Comparison of ENCODE assay signal across 30 mouse cellular contexts in the genomic region with DNA sequence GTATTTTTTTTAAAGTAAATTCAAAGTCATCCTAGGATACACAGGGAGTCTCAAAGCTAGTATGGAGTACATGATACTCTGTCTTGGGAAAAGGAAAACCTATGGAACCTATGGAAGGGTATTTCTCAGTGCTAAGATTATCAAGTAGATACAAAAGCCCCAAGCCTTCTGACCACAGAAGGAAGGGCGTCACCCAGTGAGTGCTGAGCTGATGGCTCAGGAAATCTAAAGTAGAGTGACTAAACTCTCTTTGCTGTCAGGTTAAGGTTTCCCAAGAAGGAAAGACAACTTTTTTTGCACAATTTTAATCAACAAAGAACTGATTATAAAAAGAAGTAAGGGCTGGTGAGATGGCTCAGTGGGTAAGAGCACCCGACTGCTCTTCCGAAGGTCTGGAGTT. TPM values are rescaled to one million over a fixed set of nuclear protein-coding genes. Genes with fewer than 3 reads are reported as not detected.
DNase-seq lines count a peak whose midpoint lies in the region; ATAC-seq and TF ChIP-seq lines count a peak whose summit lies in the region.
"Had no signal": no experiment of that assay in that cellular context is flagged by ENCODE, and none has a peak within 500 bp of the region (broad histone marks: within the 10 kb centered on the region; RNA-seq: fewer than 3 reads in every experiment).

No protein-coding gene starts in this region.

- no peak for TF ChIP-seq CTCF in MEL (IDR thresholded peaks at IDR 0.05 in 2 of 3, conservative IDR thresholded peaks at IDR 0.05 in 1 of 3; ENCODE audit: control insufficient read depth in 1 of 3, insufficient read depth in 1 of 3, low read depth in 2 of 3, low read length in 3 of 3, poor library complexity in 1 of 3, severe bottlenecking in 1 of 3)

- H3K4me1 ChIP-seq in midbrain, embryonic 11.5 days (ENCODE audit: control insufficient read depth, insufficient read depth, low read length), result no peaks in the 10 kb centered on the region
- H3K4me1 ChIP-seq in midbrain, embryonic 14.5 days (ENCODE audit: control insufficient read depth, insufficient read depth, low read length), result no peaks in the 10 kb centered on the region
- H3K4me1 ChIP-seq in MEL (ENCODE audit: control insufficient read depth in 1 of 2, insufficient read depth in 2 of 2, low read length in 2 of 2), result peaks cover 18 to 23% of the 10 kb centered on the region in 2 experiments
- H3K4me1 ChIP-seq: hindbrain, embryonic 10.5 days; hindbrain, embryonic 13.5 days had no signal

- no peaks in the 10 kb centered on the region for H3K9me3 ChIP-seq in midbrain, embryonic 11.5 days (ENCODE audit: control insufficient read depth, low read length)
- H3K9me3 ChIP-seq in midbrain, embryonic 14.5 days (ENCODE audit: control insufficient read depth, low read length), result no peaks in the 10 kb centered on the region
- H3K9me3 ChIP-seq in MEL (replicated peaks; ENCODE audit: insufficient read depth, low read length), result no peaks in the 10 kb centered on the region
- H3K9me3 ChIP-seq: G1E; heart, embryonic 12.5 days; heart, embryonic 15.5 days; hindbrain, embryonic 10.5 days; hindbrain, embryonic 13.5 days had no signal

- TF ChIP-seq RAD21 in MEL (IDR thresholded peaks at IDR 0.05; ENCODE audit: low read depth, low read length), result no peak

- H3K36me3 ChIP-seq in midbrain, embryonic 11.5 days (ENCODE audit: control insufficient read depth, insufficient read depth, low read length), result no peaks in the 10 kb centered on the region; the same call in 1 of the 2 replicates
- H3K36me3 ChIP-seq in midbrain, embryonic 14.5 days (ENCODE audit: control insufficient read depth, insufficient read depth, low read length), result peaks cover 11% of the 10 kb centered on the region
- H3K36me3 ChIP-seq in MEL (ENCODE audit: control insufficient read depth in 1 of 2, insufficient read depth in 2 of 2, low read length in 2 of 2), result peaks cover 17 to 51% of the 10 kb centered on the region in 2 experiments

- no peak for TF ChIP-seq POLR2A in MEL (IDR thresholded peaks at IDR 0.05; ENCODE audit: control insufficient read depth in 1 of 2, insufficient read depth in 1 of 2, low read depth in 1 of 2, low read length in 2 of 2, poor library complexity in 1 of 2)

- H3K4me3 ChIP-seq in midbrain, embryonic 11.5 days (ENCODE audit: low read depth, low read length), result no peak overlapping the region
- no peak overlapping the region for H3K4me3 ChIP-seq in midbrain, embryonic 14.5 days (replicated peaks; ENCODE audit: low read depth, low read length)
- H3K4me3 ChIP-seq in MEL (ENCODE audit: control insufficient read depth in 1 of 2, insufficient read depth in 1 of 2, low read depth in 2 of 2, low read length in 2 of 2), result no peak overlapping the region
- H3K4me3 ChIP-seq: gastrocnemius, adult 2 months; heart, embryonic 12.5 days; heart, embryonic 15.5 days; hindbrain, embryonic 10.5 days; hindbrain, embryonic 13.5 days had no signal

- H3K9ac ChIP-seq in midbrain, embryonic 11.5 days (ENCODE audit: low read length), result no peak overlapping the region
- no peak overlapping the region for H3K9ac ChIP-seq in midbrain, embryonic 14.5 days (replicated peaks; ENCODE audit: low read length)
- H3K9ac ChIP-seq in MEL (ENCODE audit: control insufficient read depth, low read depth, low read length, poor library complexity, severe bottlenecking), result no peak overlapping the region
- H3K9ac ChIP-seq: forebrain, postnatal 0 days; heart, embryonic 12.5 days; heart, embryonic 15.5 days; hindbrain, embryonic 13.5 days had no signal

- H3K27ac ChIP-seq in midbrain, embryonic 11.5 days (ENCODE audit: low read depth, low read length), result no peak overlapping the region
- no peak overlapping the region for H3K27ac ChIP-seq in midbrain, embryonic 14.5 days (replicated peaks; ENCODE audit: low read depth, low read length)
- H3K27ac ChIP-seq in MEL (ENCODE audit: control insufficient read depth, low read depth, low read length), result no peak overlapping the region
- H3K27ac ChIP-seq: heart, embryonic 15.5 days; hindbrain, embryonic 10.5 days; hindbrain, embryonic 13.5 days had no signal

- H3K4me2 ChIP-seq in midbrain, embryonic 11.5 days, result no peak overlapping the region
- H3K4me2 ChIP-seq in midbrain, embryonic 14.5 days (ENCODE audit: low read length), result no peak overlapping the region
- H3K4me2 ChIP-seq: heart, embryonic 12.5 days; heart, embryonic 15.5 days; hindbrain, embryonic 13.5 days had no signal

- peaks cover 45% of the 10 kb centered on the region for H3K79me2 ChIP-seq in MEL (ENCODE audit: control insufficient read depth, insufficient read depth, low read length, poor library complexity)

- 95% methylated on average over 3 of the region's 3 CpGs for WGBS in midbrain, embryonic 11.5 days
- 91% methylated on average over 3 of the region's 3 CpGs for WGBS in midbrain, embryonic 14.5 days

- H3K27me3 ChIP-seq in midbrain, embryonic 11.5 days (ENCODE audit: control insufficient read depth, insufficient read depth, low read length), result no peaks in the 10 kb centered on the region
- H3K27me3 ChIP-seq in midbrain, embryonic 14.5 days (ENCODE audit: control insufficient read depth, insufficient read depth, low read length), result no peaks in the 10 kb centered on the region
- no peaks in the 10 kb centered on the region for H3K27me3 ChIP-seq in MEL (ENCODE audit: control insufficient read depth in 1 of 2, insufficient read depth in 2 of 2, low read length in 2 of 2)
- H3K27me3 ChIP-seq: CH12.LX; heart, embryonic 12.5 days; heart, embryonic 15.5 days; hindbrain, embryonic 13.5 days had no signal

- TF ChIP-seq EP300 in MEL (IDR thresholded peaks at IDR 0.05; ENCODE audit: low read depth in 1 of 2, low read length in 2 of 2), result no peak

- no peak for ATAC-seq in midbrain, embryonic 11.5 days (ENCODE audit: low FRiP score)
- ATAC-seq in midbrain, embryonic 14.5 days (ENCODE audit: low FRiP score, low TSS enrichment), result no peak
- ATAC-seq: forebrain, embryonic 14.5 days; forebrain, postnatal 0 days; hindbrain, embryonic 16.5 days; inflammation-experienced regulatory T-cells, adult 6 months; intestine, embryonic 16.5 days had no signal

- DNase-seq in midbrain, embryonic 11.5 days (ENCODE audit: low spot score, missing footprints), result peak; percentile 12
- no peak for DNase-seq in midbrain, embryonic 14.5 days
- peak; percentile 30 for DNase-seq in MEL (ENCODE audit: low read depth, low spot score)
- peak; percentile 52 for DNase-seq in induced T-regulatory cell, adult 2 months (ENCODE audit: low read depth)
- peak; percentile 20 for DNase-seq in naive thymus-derived CD4-positive, alpha-beta T cell, adult 2 months (ENCODE audit: low read depth)
- DNase-seq in right cerebral cortex, adult 2 months (ENCODE audit: low spot score in 2 of 2), result no peak
- no peak for DNase-seq in layer of hippocampus, adult 8-10 months (ENCODE audit: low spot score in 2 of 2)
- no peak for DNase-seq in adrenal gland, adult 18-20 months (ENCODE audit: low spot score in 2 of 2)
- DNase-seq: adrenal gland, adult 8-10 months; adrenal gland, postnatal 25 days; B cell, adult 2 months; cerebellum, adult 18-20 months; cerebellum, adult 9-10 months; cerebellum, postnatal 14 days; forebrain, postnatal 0 days; gastrocnemius, adult 2 months; gastrocnemius, postnatal 14 days; heart, adult 11 months; heart, postnatal 10 days; heart, postnatal 36 days had no signal

RNA-seq across cellular contexts. Expression of a gene that starts 22.7 kb away (rescaled TPM):
- 429 and 446 TPM in 2 replicates for polyA plus RNA-seq in midbrain, embryonic 11.5 days (2014; fragmentation: Nextera tagmentation; extraction: Ambion mirVana)
- 272 and 297 TPM in 2 replicates for polyA plus RNA-seq in midbrain, embryonic 14.5 days (2014; fragmentation: Nextera tagmentation; extraction: Ambion mirVana)
- total RNA-seq in MEL (2012; rRNA removed), result 137 and 166 TPM in 2 replicates
- 1,000 to 10,000 TPM in 1 of 2 experiments, 100 to 1,000 TPM in 1; 297 to 2,006 TPM for polyA plus RNA-seq in MEL (2012; ENCODE audit: insufficient read depth in 1 of 2, insufficient read length in 2 of 2, low read depth in 1 of 2, low replicate concordance in 2 of 2, missing spikeins in 1 of 2)
- total RNA-seq in layer of hippocampus, adult 8-10 months (2022), result 100 to 1,000 TPM; 126 to 157 (median 142) TPM
- 100 to 1,000 TPM; 186 to 220 TPM for total RNA-seq in adrenal gland, adult 18-20 months (2021)

RNA-seq across cellular contexts. Expression of a gene that starts 28.7 kb away (rescaled TPM):
- polyA plus RNA-seq in midbrain, embryonic 11.5 days (2014; fragmentation: Nextera tagmentation; extraction: Ambion mirVana), result 1.2 and 1.7 TPM in 2 replicates
- 1.8 and 2.0 TPM in 2 replicates for polyA plus RNA-seq in midbrain, embryonic 14.5 days (2014; fragmentation: Nextera tagmentation; extraction: Ambion mirVana)
- 0.36 and 0.62 TPM in 2 replicates for total RNA-seq in MEL (2012; rRNA removed)
- under 1 TPM in 1 of 2 experiments, not detected in 1; 0.35 TPM for polyA plus RNA-seq in MEL (2012; ENCODE audit: insufficient read depth in 1 of 2, insufficient read length in 2 of 2, low read depth in 1 of 2, low replicate concordance in 2 of 2, missing spikeins in 1 of 2)
- total RNA-seq in layer of hippocampus, adult 8-10 months (2022), result 1 to 10 TPM; 2.8 to 3.8 (median 3.5) TPM
- under 1 TPM in 1 of 2 experiments, not detected in 1; 0.06 TPM for total RNA-seq in adrenal gland, adult 18-20 months (2021)

RNA-seq across cellular contexts. Expression of a gene that starts 32.7 kb away (rescaled TPM):
- polyA plus RNA-seq in midbrain, embryonic 11.5 days (2014; fragmentation: Nextera tagmentation; extraction: Ambion mirVana), result 0.40 and 0.41 TPM in 2 replicates
- polyA plus RNA-seq in midbrain, embryonic 14.5 days (2014; fragmentation: Nextera tagmentation; extraction: Ambion mirVana), result 2.0 and 2.7 TPM in 2 replicates
- 3.4 and 4.9 TPM in 2 replicates for total RNA-seq in MEL (2012; rRNA removed)
- polyA plus RNA-seq in MEL (2012; ENCODE audit: insufficient read depth in 1 of 2, insufficient read length in 2 of 2, low read depth in 1 of 2, low replicate concordance in 2 of 2, missing spikeins in 1 of 2), result 1 to 10 TPM in 1 of 2 experiments, not detected in 1; 7.9 TPM
- total RNA-seq in layer of hippocampus, adult 8-10 months (2022), result 1 to 10 TPM in 3 of 4 experiments, under 1 TPM in 1; 0.71 to 2.4 (median 1.6) TPM
- total RNA-seq in adrenal gland, adult 18-20 months (2021), result under 1 TPM in 1 of 2 experiments, not detected in 1; 0.16 TPM
- total RNA-seq: heart, postnatal 36 days had no signal

RNA-seq across cellular contexts. Expression of a gene that starts 35.3 kb away (rescaled TPM):
- polyA plus RNA-seq in midbrain, embryonic 11.5 days (2014; fragmentation: Nextera tagmentation; extraction: Ambion mirVana), result 6.8 and 9.2 TPM in 2 replicates
- polyA plus RNA-seq in midbrain, embryonic 14.5 days (2014; fragmentation: Nextera tagmentation; extraction: Ambion mirVana), result 34.2 and 46.8 TPM in 2 replicates
- 56.7 TPM in 2 replicates for total RNA-seq in MEL (2012; rRNA removed)
- polyA plus RNA-seq in MEL (2012; ENCODE audit: insufficient read depth in 1 of 2, insufficient read length in 2 of 2, low read depth in 1 of 2, low replicate concordance in 2 of 2, missing spikeins in 1 of 2), result 10 to 100 TPM in 1 of 2 experiments, not detected in 1; 68.5 TPM
- 10 to 100 TPM; 23.2 to 31.9 (median 25.8) TPM for total RNA-seq in layer of hippocampus, adult 8-10 months (2022)
- total RNA-seq in adrenal gland, adult 18-20 months (2021), result 1 to 10 TPM; 2.4 to 6.4 TPM

RNA-seq across cellular contexts. Expression of a gene that starts 47.5 kb away (rescaled TPM):
- 59.7 and 62.9 TPM in 2 replicates for polyA plus RNA-seq in midbrain, embryonic 11.5 days (2014; fragmentation: Nextera tagmentation; extraction: Ambion mirVana)
- 20.3 and 23.2 TPM in 2 replicates for polyA plus RNA-seq in midbrain, embryonic 14.5 days (2014; fragmentation: Nextera tagmentation; extraction: Ambion mirVana)
- total RNA-seq in MEL (2012; rRNA removed), result 246 and 263 TPM in 2 replicates
- polyA plus RNA-seq in MEL (2012; ENCODE audit: insufficient read depth in 1 of 2, insufficient read length in 2 of 2, low read depth in 1 of 2, low replicate concordance in 2 of 2, missing spikeins in 1 of 2), result 100 to 1,000 TPM in 1 of 2 experiments, not detected in 1; 249 TPM
- total RNA-seq in layer of hippocampus, adult 8-10 months (2022), result 10 to 100 TPM; 25.6 to 40.2 (median 33.6) TPM
- total RNA-seq in adrenal gland, adult 18-20 months (2021), result 10 to 100 TPM; 33.4 to 41.0 TPM

Comparison
In these comparisons a context has a peak if more than half of its experiments do, and no peak if none do; other contexts are left out.
1. DNase-seq: peak in midbrain, embryonic 11.5 days (single experiment), MEL (single experiment), induced T-regulatory cell, adult 2 months (single experiment) and naive thymus-derived CD4-positive, alpha-beta T cell, adult 2 months (single experiment); none in midbrain, embryonic 14.5 days (single experiment), right cerebral cortex, adult 2 months (0 of 2), layer of hippocampus, adult 8-10 months (0 of 2) and adrenal gland, adult 18-20 months (0 of 2).